Mouse (Mus musculus) ovary, postnatal 36 days (tissue): ENCODE measurements at regions not wholly inside any gene's neighbourhood (a gene's known extent, or its start where the extent isn't known, plus 50 kb on each side); places are given as distances from the start of the nearest gene placed in this dataset.

Experiments
- DNase-seq: peaks from one replicate; pipeline ENCODE4 v3.0.0; 2022; ENCODE audit warnings: low spot score, mixed read lengths

DNA sequence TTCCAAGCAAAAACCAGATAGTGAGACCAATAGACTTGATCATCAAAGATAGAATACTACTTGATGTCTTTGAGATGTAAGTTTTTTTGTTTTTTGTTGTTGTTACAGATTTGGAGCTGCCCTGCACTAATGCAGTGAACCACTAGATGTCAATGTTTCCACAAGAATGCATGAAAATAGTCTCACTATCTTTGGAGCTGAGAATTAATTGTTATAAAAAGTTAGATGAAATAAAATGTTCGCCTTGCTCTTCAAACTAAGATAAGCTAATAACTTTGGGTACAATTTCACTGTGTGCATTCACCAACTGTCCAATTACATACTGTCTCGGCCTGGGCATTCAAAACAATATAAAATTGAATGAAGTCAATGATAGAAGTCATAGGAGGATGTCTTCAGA is 223.2 kb upstream of the Agtr1b start:
- no peak for DNase-seq

DNA sequence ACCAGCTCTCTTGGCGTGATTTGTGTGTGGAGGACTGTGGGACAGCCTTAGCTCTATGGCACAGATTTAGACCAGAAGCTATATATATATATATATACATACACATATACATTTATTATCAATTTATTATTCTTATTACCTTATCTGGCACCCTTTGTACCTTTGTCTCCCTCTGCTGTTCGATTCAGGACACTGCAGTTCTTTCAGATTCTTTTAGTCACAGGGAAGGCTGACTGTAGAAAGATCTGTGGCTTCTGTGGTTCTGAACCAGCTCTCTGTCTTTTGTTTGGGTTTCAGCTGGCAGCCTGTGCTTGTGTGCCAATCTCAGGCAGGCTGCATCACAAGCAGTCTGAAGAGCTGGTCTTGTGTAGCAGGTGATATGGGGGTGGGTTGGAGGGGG is 184.6 kb upstream of the Agtr1b start:
- DNase-seq: no peak

DNA sequence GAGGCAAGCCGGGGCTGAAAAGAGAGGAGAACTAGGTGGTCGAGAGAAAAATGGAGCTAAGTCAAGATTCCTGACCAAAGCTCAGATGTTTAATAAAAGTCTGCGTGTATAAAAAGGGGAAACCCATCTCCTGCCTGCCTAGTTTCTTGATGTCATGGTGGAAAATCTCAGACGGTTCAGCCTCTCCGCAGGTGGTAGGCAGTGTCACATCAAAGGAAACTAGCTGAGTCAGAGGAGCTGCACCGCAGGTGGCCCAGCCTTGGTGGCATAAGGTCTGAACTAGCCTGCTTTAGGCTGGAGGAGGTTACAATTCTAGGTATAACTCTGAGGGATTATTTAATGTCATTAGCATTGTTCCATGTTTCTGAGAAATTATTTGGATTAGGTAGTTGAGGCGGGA is 177.0 kb upstream of the Agtr1b start:
- no peak for DNase-seq

DNA sequence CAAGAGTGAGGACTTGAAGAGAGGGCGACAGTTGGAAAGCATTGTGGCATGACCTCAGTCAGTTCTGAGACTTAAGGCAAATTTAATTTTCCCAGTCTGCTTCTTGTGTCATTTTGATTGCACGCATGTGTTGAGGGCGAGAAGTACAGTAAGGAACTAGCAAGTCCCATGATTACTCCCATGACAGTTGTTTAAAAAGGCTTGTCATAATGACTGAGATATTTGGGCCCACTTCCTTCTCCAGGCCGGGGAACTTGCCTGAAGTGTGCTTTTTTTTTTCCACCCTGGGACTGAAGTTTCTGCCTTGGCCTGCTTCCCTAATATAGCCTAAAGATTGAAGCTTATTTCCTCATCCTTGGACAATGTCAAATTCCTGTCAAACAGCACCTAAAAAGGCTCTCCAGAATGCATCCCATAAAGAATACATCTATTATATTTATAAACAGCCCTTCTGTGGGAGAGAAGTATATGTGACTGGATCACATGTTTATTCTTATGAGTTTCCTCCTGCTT is 171.6 kb upstream of the Agtr1b start:
- DNase-seq: no peak

DNA sequence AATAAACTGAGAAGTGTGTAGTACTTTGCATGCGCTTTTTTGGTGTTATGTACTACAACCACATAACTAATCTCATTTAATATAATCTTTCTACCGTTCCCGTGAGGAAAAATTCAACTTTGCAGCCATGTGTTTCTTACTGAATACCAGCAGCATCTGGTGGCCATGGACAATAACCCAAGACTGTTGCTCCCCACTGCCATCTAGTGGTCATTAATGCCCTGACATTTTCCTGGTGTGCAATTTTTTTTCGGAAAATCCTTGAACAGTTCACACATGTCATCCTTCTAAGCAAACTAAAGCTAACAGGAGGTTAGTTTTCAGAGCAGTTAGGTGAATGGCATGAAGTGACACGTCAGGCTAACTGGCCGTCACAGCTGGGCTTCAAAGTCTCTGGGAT is 153.8 kb upstream of the Agtr1b start:
- DNase-seq: no peak

DNA sequence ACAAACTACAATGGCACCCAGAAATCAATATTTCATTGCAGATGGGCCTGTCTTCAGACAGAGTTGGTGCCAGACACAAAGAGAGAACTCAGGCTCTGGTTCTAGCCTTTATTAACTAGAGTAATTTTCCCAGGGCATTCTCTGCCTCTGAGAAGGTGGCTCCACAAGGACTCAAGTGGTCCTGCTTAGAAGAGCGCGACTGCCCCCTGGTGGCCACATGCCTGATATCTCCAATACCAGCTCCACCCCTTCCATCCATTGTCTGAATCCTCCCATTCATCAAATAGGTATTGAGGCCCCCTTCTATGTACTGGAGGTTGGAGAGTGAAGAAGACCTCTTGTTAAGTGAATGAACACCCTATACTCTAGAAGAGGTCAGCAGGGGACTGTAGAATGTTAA is 142.2 kb upstream of the Agtr1b start:
- peak; percentile 68 for DNase-seq

DNA sequence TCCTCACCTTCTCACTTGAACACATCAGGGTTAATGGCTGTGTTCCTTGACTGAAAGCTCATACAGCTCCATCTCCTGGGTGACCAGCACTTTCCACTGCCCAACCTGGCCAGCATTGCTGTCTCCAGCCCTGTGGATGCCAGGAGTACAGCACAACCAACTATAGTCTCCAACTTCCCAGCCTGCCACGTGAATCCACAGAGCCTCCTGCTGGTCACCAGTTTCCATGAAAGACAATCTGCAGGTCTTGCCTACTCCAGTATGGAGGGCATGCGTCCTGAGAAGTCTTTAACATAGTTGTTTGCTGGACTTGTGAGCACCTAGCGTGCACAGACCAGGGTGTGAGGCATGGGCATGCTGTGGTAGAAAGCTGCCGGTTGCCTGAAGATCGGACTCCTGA is 138.6 kb upstream of the Agtr1b start:
- no peak for DNase-seq
